Mouse (Mus musculus) kidney, postnatal 0 days (tissue): ENCODE measurements around the gene Nfix. TPM values are rescaled to one million over a fixed set of nuclear protein-coding genes. Genes with fewer than 3 reads are reported as not detected.

Experiments used
- ATAC-seq: fragments of 200-750 bp; cut with Nextera tagmentation; replicated peaks from 2 replicates; pipeline ENCODE4 v1.8.0; 2017; ENCODE audit warnings: low read depth, moderate number of reproducible peaks, moderate TSS enrichment, moderate library complexity; ENCODE audit not compliant: low FRiP score
- DNase-seq: peaks from one replicate; pipeline ENCODE4 v3.0.0-alpha.2; 2016; ENCODE audit warnings: low spot score
- H3K27ac ChIP-seq: fragments of 300-500 bp; sonication (generic); 2 replicates; pipeline ENCODE4 v1.5.1; 2014; ENCODE audit warnings: mild to moderate bottlenecking
- H3K27me3 ChIP-seq: fragments of 300-500 bp; sonication (generic); 2 replicates; pipeline ENCODE4 v1.6.1; 2014; ENCODE audit warnings: low read length, mixed read lengths; ENCODE audit not compliant: insufficient read depth
- H3K36me3 ChIP-seq: fragments of 300-500 bp; sonication (generic); 2 replicates; pipeline ENCODE4 v1.6.1; 2014; ENCODE audit warnings: low read length, mixed read lengths; ENCODE audit not compliant: insufficient read depth
- H3K4me1 ChIP-seq: fragments of 300-500 bp; sonication (generic); replicated peaks from 2 replicates; pipeline ENCODE4 v1.6.1; 2014; ENCODE audit warnings: antibody characterized with exemption, low read length, mixed read lengths; ENCODE audit not compliant: insufficient read depth
- H3K4me2 ChIP-seq: fragments of 300-500 bp; sonication (generic); 2 replicates; pipeline ENCODE4 v1.6.1; 2014; ENCODE audit warnings: mild to moderate bottlenecking, low read length, moderate library complexity, mixed read lengths
- H3K4me3 ChIP-seq: fragments of 300-500 bp; sonication (generic); replicated peaks from 2 replicates; pipeline ENCODE4 v1.5.1; 2014; ENCODE audit warnings: low read depth, low read length
- H3K9ac ChIP-seq: fragments of 300-500 bp; sonication (generic); 2 replicates; pipeline ENCODE4 v1.6.1; 2014; ENCODE audit warnings: low read depth, low read length
- H3K9me3 ChIP-seq: fragments of 300-500 bp; sonication (generic); replicated peaks from 2 replicates; pipeline ENCODE4 v1.6.1; 2016; ENCODE audit warnings: low read length, inconsistent platforms, mixed read lengths
- CTCF ChIP-seq: IDR thresholded peaks from 2 replicates; pipeline ENCODE4 v1.5.1; 2016; ENCODE audit warnings: antibody characterized with exemption, low read depth, mild to moderate bottlenecking, moderate library complexity
- WGBS: fragments of 180-500 bp; shearing (Covaris S2); extraction: QIAGEN DNeasy Blood & Tissue Kit; methylation state at CpG from one replicate; pipeline ENCODE4 v1.1.7; 2014; 5-methylcytosine and 5-hydroxymethylcytosine counted together
- polyA plus RNA-seq: library from polyadenylated mRNA; unstranded; fragments of >200 nt; fragmentation: Nextera tagmentation; extraction: Ambion mirVana; gene quantifications from 2 replicates; pipeline ENCODE4 v1.2.1, GENCODE M21; 2015

Nfix gene
- polyA plus RNA-seq, 1 experiment from 2014 or later, result 21.1 TPM

- Histone ChIP-seq H3K27ac (peak within 1 kb of the TSS; percentile 95), H3K27me3 (no peaks in the 10 kb centered on the region), H3K4me3 (peak within 1 kb of the TSS; percentile 86), H3K9me3 (no peaks in the 10 kb centered on the region), H3K36me3 (no peaks in the 10 kb centered on the region), H3K4me1 (peaks cover 31% of the 10 kb centered on the region), H3K4me2 (peak within 1 kb of the TSS; percentile 80), H3K9ac (peak within 1 kb of the TSS; percentile 90)
- ATAC-seq, result peak; percentile 69
- no peak for TF ChIP-seq CTCF
- 0% methylated on average over 27 of the region's 27 CpGs for WGBS
- peak; percentile 99 for DNase-seq
Observed at GRCm38 (mm10) chr8:84662581-84663065, 137.5 kb downstream of the Nfix start, which contains the start of gene Ier2. TSS of gene Ier2 (minus strand) at chr8:84662852.

- H3K4me2 ChIP-seq, result peak overlapping the region; percentile 80
- peak overlapping the region; percentile 95 for H3K27ac ChIP-seq
- H3K9ac ChIP-seq, result peak overlapping the region; percentile 90
- no peak for TF ChIP-seq CTCF
- H3K27me3 ChIP-seq, result no peaks in the 10 kb centered on the region
- H3K4me1 ChIP-seq, result peaks cover 35% of the 10 kb centered on the region
- H3K36me3 ChIP-seq, result no peaks in the 10 kb centered on the region
- DNase-seq (peak; percentile 74), ATAC-seq (no peak)
- under 1% methylated on average over 60 of the region's 61 CpGs for WGBS
- no peaks in the 10 kb centered on the region for H3K9me3 ChIP-seq
- peak overlapping the region; percentile 86 for H3K4me3 ChIP-seq
Observed at GRCm38 (mm10) chr8:84661961-84662571, 138.1 kb downstream of the Nfix start.

- DNase-seq (peak; percentile 87), ATAC-seq (peak; percentile 17)
- Histone ChIP-seq H3K9ac (peak overlapping the region; percentile 90), H3K27me3 (no peaks in the 10 kb centered on the region), H3K4me3 (peak overlapping the region; percentile 86), H3K36me3 (no peaks in the 10 kb centered on the region), H3K4me1 (peaks cover 41% of the 10 kb centered on the region), H3K27ac (peak overlapping the region; percentile 95), H3K9me3 (no peaks in the 10 kb centered on the region), H3K4me2 (peak overlapping the region; percentile 80)
- TF ChIP-seq CTCF, result no peak
- under 1% methylated on average over 24 of the region's 24 CpGs for WGBS
Observed at GRCm38 (mm10) chr8:84661458-84661871, 138.7 kb downstream of the Nfix start.

GRCm38 (mm10) chr8:84660819-84661457 lies 139.2 kb downstream of the Nfix start:
- DNase-seq, result peak; percentile 64
- H3K4me3 ChIP-seq, result peak overlapping the region; percentile 86
- peak overlapping the region; percentile 95 for H3K27ac ChIP-seq
- no peak for TF ChIP-seq CTCF
- H3K9ac ChIP-seq, result peak overlapping the region; percentile 90
- peak overlapping the region; percentile 80 for H3K4me2 ChIP-seq
- no peaks in the 10 kb centered on the region for H3K9me3 ChIP-seq
- 1% methylated on average over 20 of the region's 20 CpGs for WGBS
- no peaks in the 10 kb centered on the region for H3K36me3 ChIP-seq
- peaks cover 46% of the 10 kb centered on the region for H3K4me1 ChIP-seq
- ATAC-seq, result no peak
- H3K27me3 ChIP-seq, result no peaks in the 10 kb centered on the region

- H3K27me3 ChIP-seq, result no peaks in the 10 kb centered on the region
- ATAC-seq (no peak), DNase-seq (peak; percentile 85)
- peak overlapping the region; percentile 80 for H3K4me2 ChIP-seq
- peak overlapping the region; percentile 95 for H3K27ac ChIP-seq
- H3K9me3 ChIP-seq, result no peaks in the 10 kb centered on the region
- peak overlapping the region; percentile 90 for H3K9ac ChIP-seq
- H3K4me1 ChIP-seq, result peaks cover 46% of the 10 kb centered on the region
- peak overlapping the region; percentile 86 for H3K4me3 ChIP-seq
- WGBS, result 2% methylated on average over 33 of the region's 33 CpGs
- TF ChIP-seq CTCF, result no peak
- no peaks in the 10 kb centered on the region for H3K36me3 ChIP-seq
Observed at GRCm38 (mm10) chr8:84659936-84660818, 140.0 kb downstream of the Nfix start.

- Histone ChIP-seq H3K9me3 (no peaks in the 10 kb centered on the region), H3K4me1 (peaks cover 47% of the 10 kb centered on the region)
Observed at GRCm38 (mm10) chr8:84658951-84659350, 141.2 kb downstream of the Nfix start.

More at GRCm38 (mm10) chr8:84658951-84659350, 141.2 kb downstream of the Nfix start:
- Histone ChIP-seq H3K27ac (peak overlapping the region; percentile 95), H3K9ac (no peak overlapping the region), H3K4me2 (no peak overlapping the region), H3K27me3 (no peaks in the 10 kb centered on the region), H3K36me3 (no peaks in the 10 kb centered on the region), H3K4me3 (no peak overlapping the region)
- no peak for DNase-seq
- 67% methylated on average over 1 of the region's 1 CpGs for WGBS
- TF ChIP-seq CTCF, result no peak
- ATAC-seq, result no peak
